Comparison of ENCODE assay signal across 9 mouse cellular contexts in the genomic region with DNA sequence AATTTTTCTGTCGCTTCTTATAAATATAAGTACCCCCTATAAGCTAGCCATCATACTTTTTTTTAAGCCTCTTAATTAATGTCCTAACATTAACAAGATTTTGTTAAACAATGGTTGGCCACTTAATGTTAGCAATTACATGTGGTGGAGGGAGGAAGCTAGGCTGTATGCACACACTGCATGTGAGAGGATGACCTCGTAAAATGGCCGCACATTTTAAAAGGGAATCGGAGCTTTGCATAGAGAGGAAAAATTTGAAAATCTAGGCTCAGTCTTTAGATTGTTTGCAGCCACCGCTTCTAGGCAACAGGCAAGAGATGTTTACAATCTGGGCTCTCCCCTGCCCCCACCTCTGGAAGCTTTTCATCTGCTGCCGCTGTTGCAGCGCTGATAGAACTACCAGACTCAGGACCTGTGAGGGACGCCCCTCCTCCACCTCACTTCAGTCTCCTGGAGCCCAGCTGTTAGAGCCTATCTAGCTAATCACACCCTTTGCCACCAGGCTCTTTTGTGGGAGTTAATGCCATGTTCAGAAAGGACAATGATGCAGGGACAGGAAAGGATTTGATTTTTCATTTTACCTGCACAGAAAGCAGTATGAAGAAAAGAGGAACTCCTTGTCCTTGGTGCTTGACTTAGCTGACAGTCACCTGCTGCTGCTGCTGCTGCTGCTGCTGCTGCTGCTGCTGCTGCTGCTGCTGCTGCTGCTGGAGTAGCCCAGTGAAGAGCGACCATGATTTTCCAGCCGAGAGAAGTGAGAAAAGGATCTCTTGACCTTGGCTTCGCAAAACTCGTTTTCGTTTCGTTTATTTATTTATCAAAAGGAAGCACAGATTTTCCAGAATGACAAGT.
A peak's percentile ranks its signal among the peaks of the same experiment; 100 is the strongest.
DNase-seq lines count a peak whose midpoint lies in the region; ATAC-seq lines count a peak whose summit lies in the region.
"Had no signal": no experiment of that assay in that cellular context is flagged by ENCODE, and none has a peak within 500 bp of the region (broad histone marks: within the 10 kb centered on the region; RNA-seq: fewer than 3 reads in every experiment).

No protein-coding gene starts in this region.

- H3K4me3 ChIP-seq in forebrain, embryonic 11.5 days (ENCODE audit: low read depth, low read length) = peak overlapping the region; percentile 8
- H3K4me3 ChIP-seq in midbrain, embryonic 11.5 days (ENCODE audit: low read depth, low read length) = peak overlapping the region; percentile 13
- H3K4me3 ChIP-seq in stomach, embryonic 15.5 days (replicated peaks) = peak overlapping the region; percentile 32

- peak overlapping the region; percentile 58; the same call in 1 of the 2 replicates for H3K27ac ChIP-seq in forebrain, embryonic 11.5 days (ENCODE audit: low read depth, low read length)
- peak overlapping the region; percentile 15; the same call in 1 of the 2 replicates for H3K27ac ChIP-seq in midbrain, embryonic 11.5 days (ENCODE audit: low read depth, low read length)
- H3K27ac ChIP-seq in stomach, embryonic 15.5 days = no peak overlapping the region

- peak overlapping the region; percentile 39; the same call in 1 of the 2 replicates for H3K4me2 ChIP-seq in forebrain, embryonic 11.5 days (ENCODE audit: low read depth, low read length, severe bottlenecking)
- peak overlapping the region; percentile 37 for H3K4me2 ChIP-seq in midbrain, embryonic 11.5 days
- H3K4me2 ChIP-seq in stomach, embryonic 15.5 days = peak overlapping the region; percentile 51

- peak overlapping the region; percentile 1; the same call in 1 of the 2 replicates for H3K9ac ChIP-seq in forebrain, embryonic 11.5 days (ENCODE audit: low read length)
- H3K9ac ChIP-seq in midbrain, embryonic 11.5 days (ENCODE audit: low read length) = peak overlapping the region; percentile 21; the same call in 1 of the 2 replicates
- H3K9ac ChIP-seq in stomach, embryonic 15.5 days = no peak overlapping the region; the same call in 1 of the 2 replicates

- intact Hi-C loops in left cerebral cortex, postnatal 25 days (cut with DNase I) = loop anchor here (2.0 kb wide), 1 partner anchor 90 kb away; a partner anchor contains a TSS

- H3K36me3 ChIP-seq in forebrain, embryonic 11.5 days (ENCODE audit: control insufficient read depth, insufficient read depth, low read length) = no peaks in the 10 kb centered on the region
- H3K36me3 ChIP-seq in midbrain, embryonic 11.5 days (ENCODE audit: control insufficient read depth, insufficient read depth, low read length) = no peaks in the 10 kb centered on the region
- H3K36me3 ChIP-seq in stomach, embryonic 15.5 days = no peaks in the 10 kb centered on the region
- H3K36me3 ChIP-seq: G1E had no signal

- no peaks in the 10 kb centered on the region for H3K27me3 ChIP-seq in forebrain, embryonic 11.5 days (ENCODE audit: control insufficient read depth, insufficient read depth, low read length)
- H3K27me3 ChIP-seq in midbrain, embryonic 11.5 days (ENCODE audit: control insufficient read depth, insufficient read depth, low read length) = no peaks in the 10 kb centered on the region
- no peaks in the 10 kb centered on the region for H3K27me3 ChIP-seq in stomach, embryonic 15.5 days (replicated peaks)

- WGBS in forebrain, embryonic 11.5 days = 12% methylated on average over 14 of the region's 14 CpGs
- 15% methylated on average over 14 of the region's 14 CpGs for WGBS in midbrain, embryonic 11.5 days
- 13% methylated on average over 14 of the region's 14 CpGs for WGBS in stomach, embryonic 15.5 days

- ATAC-seq in forebrain, embryonic 11.5 days (replicated peaks; ENCODE audit: low FRiP score) = peak; percentile 97
- ATAC-seq in hematopoietic stem cell, adult 5-6 weeks (replicated peaks in 1 of 2; ENCODE audit: insufficient read depth in 1 of 2, low FRiP score in 2 of 2, low TSS enrichment in 1 of 2, low read depth in 1 of 2, poor library complexity in 2 of 2, severe bottlenecking in 2 of 2) = peak; percentile 45 to 65
- peak; percentile 97 for ATAC-seq in midbrain, embryonic 11.5 days (ENCODE audit: low FRiP score)
- ATAC-seq in stomach, embryonic 15.5 days (ENCODE audit: insufficient read depth, low FRiP score, low read depth) = peak; percentile 88; the same call in 1 of the 2 replicates

- H3K4me1 ChIP-seq in forebrain, embryonic 11.5 days (replicated peaks; ENCODE audit: control insufficient read depth, insufficient read depth, low read length) = peaks cover 5% of the 10 kb centered on the region; the same call in 1 of the 2 replicates
- H3K4me1 ChIP-seq in midbrain, embryonic 11.5 days (ENCODE audit: control insufficient read depth, insufficient read depth, low read length) = peaks cover 12% of the 10 kb centered on the region
- no peaks in the 10 kb centered on the region for H3K4me1 ChIP-seq in stomach, embryonic 15.5 days

- no peaks in the 10 kb centered on the region for H3K9me3 ChIP-seq in forebrain, embryonic 11.5 days (ENCODE audit: control insufficient read depth, low read length)
- H3K9me3 ChIP-seq in midbrain, embryonic 11.5 days (ENCODE audit: control insufficient read depth, low read length) = no peaks in the 10 kb centered on the region
- H3K9me3 ChIP-seq in stomach, embryonic 15.5 days = no peaks in the 10 kb centered on the region

- DNase-seq in kidney, postnatal 10 days = peak; percentile 24
- DNase-seq in kidney, adult 18-20 months = no peak
- DNase-seq in forebrain, embryonic 11.5 days (ENCODE audit: low spot score) = peak; percentile 80
- DNase-seq in left cerebral cortex, postnatal 25 days (ENCODE audit: low spot score in 2 of 2) = peak; percentile 47 to 52
- peak; percentile 96 for DNase-seq in midbrain, embryonic 11.5 days (ENCODE audit: low spot score, missing footprints)
- no peak for DNase-seq in thymus, postnatal 25 days

Comparison
In these comparisons a context has a peak if more than half of its experiments do, and no peak if none do; other contexts are left out.
1. DNase-seq: peak in kidney, postnatal 10 days (single experiment), forebrain, embryonic 11.5 days (single experiment), left cerebral cortex, postnatal 25 days (2 of 2) and midbrain, embryonic 11.5 days (single experiment); none in kidney, adult 18-20 months (single experiment) and thymus, postnatal 25 days (single experiment).
2. Peak in every context shown above with its lines, with median percentiles within 50 percentile points of each other: ATAC-seq, H3K4me2 ChIP-seq and H3K4me3 ChIP-seq.